Mouse (Mus musculus) urinary bladder, postnatal 14 days (tissue): ENCODE measurements around the gene Anks1.
"Not testable (repeated sequence)": the region's sequence is repeated elsewhere in the genome, so short reads cannot be mapped to it uniquely, and the experiment has no call there.

Experiments
- DNase-seq: peaks from one replicate; pipeline ENCODE4 v3.0.0; 2021; ENCODE audit warnings: low spot score

Gene Anks1

DNA sequence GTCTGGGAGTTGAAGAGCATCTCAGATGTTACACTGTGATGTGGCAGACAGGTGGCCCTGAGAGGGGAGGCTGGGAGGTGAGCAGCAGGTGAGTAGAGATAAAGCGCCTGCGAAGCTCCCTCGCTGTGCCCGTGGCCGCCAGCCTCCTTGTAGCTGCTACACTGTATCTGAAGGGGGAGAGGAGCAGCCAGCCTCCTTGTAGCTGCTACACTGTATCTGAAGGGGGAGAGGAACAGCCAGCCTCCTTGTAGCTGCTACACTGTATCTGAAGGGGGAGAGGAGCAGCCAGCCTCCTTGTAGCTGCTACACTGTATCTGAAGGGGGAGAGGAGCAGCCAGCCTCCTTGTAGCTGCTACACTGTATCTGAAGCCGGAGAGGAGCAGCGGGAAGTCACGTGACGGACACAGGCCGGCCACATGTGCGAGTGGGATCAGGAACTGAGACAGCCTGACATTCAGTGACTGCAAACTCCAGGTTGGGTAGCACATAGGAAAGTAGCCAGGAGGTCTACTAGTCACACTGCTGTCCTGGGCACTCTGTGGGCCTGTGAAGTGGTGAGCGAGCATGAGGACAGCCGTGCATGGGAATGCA is 90.7 kb downstream of the Anks1 start:
- DNase-seq: not testable (repeated sequence)

DNA sequence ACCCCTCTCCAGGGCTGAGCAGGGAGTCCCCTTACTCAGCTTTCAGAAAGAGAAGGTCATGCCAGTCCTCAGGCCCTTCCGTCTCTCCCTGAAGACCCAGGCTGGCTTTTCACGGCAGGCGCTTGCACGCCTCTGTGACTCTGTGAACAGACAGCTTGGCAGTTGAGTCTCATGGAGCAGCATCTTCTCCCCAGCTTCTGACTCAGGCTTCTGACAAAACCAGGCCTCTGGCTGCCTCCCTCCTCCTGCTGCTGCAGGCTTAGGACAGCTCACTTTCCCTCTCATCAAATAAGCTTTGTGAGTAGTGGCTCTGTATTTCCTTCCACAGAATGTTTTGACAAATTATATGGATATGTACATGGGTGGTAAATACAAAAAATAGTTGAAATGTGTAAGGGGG is 91.3 kb downstream of the Anks1 start:
- no peak for DNase-seq

DNA sequence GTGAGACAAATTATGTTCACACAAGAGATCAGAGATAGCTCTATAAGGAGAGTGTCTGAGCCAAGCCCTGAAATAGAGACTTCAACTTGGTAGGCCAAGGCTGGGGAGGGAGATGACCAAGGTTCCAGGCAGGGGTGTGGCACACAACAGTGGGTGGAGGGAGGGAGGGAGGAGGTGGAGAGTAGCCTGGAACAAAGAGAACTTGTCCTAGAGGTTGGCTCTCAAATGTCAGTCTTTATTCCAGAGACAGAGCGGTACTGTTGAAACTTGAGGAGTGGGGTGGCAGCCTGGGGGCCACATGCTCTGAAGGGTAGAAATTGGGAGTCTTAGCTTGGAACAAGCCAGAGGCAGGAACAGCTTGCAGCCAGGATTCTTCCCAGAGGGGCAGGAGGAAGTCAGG is 91.7 kb downstream of the Anks1 start:
- no peak for DNase-seq

DNA sequence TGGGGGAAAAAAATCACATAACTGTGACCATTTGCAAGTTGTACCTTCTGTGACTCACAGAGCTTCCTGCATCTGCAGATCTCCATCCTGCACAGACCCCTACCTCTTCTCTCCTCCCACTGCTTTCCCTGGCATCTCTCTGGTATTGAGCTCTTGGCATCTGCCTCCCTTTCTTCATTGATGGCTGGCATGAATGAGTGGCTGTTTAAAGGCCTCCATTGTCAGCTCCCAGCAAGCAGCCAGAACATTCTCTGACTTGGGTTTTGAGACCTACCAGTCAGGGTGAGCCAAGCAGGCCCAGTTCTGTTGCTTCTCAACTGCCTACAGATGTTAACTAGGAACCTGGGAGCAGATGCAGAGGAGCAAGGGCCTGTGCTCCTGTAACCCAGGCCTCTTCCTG is 96.3 kb downstream of the Anks1 start:
- DNase-seq: no peak

DNA sequence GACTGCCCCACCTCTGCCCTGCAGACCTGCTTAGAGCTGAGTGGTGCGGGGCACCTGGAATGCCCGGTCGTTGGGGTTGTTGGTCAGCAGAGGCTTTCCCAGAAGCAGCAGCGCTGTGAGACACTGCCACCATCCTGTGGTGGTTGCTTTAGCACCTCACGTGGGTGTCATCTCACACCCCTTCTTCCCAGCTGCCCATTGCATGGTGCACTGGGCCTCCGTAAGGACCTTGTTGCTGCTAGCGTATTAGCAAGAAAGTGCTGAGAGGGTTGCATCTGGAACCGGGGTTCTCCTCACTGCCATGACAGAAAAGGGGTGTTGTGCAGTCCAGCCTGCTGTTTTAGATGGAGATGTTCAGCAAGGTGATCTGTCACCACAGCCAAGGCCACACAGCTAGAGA is 97.1 kb downstream of the Anks1 start:
- DNase-seq: no peak

DNA sequence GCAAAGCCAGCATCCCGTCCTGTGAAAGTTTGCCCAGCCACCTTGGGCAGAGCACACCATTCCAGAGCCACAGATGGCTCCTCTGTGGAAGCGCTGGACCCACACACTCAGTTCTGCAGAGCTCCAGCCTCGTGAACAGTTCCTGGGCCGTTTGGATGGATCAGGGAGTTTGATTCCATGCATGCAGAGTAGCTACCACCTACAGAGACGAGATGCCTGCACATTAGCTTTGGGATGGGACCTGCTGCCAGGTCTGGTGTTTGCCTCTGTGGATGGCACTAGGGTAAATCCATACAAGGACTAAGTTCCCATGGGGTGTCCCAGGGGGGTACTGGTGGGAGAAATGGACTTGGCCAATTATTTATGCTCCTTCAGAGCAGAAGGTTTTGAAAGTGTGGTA is 97.5 kb downstream of the Anks1 start:
- no peak for DNase-seq

DNA sequence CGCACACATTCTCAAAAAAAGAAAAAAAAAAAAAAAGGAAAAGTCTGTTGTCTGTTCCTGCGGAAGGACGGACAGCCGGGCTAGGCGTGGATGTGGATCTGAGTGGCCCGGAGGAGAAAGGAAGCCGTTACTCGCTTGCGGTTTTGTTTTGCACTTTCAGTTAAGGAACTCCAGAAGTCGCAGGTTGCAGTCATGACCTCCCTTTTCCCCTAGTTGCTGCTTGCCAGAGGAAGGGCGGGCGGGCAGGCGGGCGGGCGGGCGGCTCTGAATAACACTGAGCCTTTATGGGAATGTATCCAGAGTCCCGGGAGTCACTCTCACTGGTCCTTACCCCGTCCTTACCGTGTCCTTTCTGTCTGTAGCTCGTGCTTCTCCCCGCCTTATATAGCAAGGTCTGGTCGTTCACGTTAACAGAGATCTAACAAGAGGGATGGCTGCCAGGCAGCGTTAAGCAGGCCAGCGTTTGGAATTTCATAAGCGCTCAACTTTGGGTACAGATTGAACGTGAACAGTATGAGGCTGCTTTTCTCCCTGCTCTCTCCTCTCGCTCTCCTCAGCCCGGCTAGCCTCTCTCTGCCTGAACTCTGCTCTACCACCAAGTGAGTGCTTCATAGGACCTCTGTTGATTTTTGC is 98.2 kb downstream of the Anks1 start:
- DNase-seq: peak; percentile 60

DNA sequence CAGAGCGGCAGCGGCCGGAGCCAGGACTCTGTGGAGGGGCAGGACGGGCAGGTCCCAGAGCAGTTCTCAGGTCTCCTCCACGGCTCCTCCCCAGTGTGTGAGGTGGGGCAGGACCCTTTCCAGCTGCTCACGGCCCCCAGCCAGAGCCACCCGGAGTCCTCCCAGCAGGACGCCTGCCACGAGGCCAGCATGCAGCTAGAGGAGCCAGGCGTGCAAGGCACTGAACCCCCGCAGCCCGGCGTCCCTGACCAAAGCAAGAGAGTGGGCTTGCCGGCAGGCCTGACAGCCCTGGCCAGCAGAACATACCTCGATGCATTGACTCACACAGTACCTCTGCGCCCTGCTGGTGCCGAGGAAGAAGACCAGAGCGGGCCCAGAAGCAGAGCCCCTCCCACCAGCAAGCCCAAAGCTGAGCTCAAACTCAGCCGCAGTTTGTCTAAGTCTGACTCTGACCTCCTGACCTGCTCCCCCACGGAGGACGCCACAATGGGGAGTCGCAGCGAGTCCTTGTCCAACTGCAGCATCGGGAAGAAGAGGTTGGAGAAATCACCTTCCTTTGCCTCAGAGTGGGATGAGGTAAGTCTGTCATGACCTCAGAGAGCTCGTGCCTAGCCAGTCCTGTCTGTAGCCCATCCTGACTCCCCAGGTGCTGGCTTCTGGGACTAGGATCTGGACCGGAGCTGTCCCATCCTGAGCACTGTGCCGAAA is 98.9 kb downstream of the Anks1 start:
- DNase-seq: peak; percentile 44

DNA sequence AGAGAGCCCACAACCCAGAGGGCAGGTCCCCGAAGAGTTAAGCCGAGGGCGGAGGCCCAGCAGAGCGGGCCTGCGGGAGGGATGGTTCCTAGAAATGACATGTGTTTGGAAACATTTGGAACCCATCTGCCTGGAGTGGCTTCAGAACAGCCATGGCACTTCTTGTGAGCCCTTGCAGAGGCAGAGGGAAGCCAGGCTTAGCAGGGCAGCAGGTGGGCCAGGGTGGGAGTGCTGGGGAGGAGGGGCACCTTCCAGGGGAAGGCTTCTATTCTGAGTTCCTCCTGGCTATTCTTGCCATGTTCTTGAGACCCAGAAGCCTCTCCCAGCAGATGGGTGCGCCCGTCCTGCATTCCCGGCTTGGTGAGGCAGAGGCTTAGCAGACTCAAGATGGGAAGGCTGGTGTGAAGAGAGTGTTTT is 99.5 kb downstream of the Anks1 start:
- DNase-seq: peak; percentile 42

DNA sequence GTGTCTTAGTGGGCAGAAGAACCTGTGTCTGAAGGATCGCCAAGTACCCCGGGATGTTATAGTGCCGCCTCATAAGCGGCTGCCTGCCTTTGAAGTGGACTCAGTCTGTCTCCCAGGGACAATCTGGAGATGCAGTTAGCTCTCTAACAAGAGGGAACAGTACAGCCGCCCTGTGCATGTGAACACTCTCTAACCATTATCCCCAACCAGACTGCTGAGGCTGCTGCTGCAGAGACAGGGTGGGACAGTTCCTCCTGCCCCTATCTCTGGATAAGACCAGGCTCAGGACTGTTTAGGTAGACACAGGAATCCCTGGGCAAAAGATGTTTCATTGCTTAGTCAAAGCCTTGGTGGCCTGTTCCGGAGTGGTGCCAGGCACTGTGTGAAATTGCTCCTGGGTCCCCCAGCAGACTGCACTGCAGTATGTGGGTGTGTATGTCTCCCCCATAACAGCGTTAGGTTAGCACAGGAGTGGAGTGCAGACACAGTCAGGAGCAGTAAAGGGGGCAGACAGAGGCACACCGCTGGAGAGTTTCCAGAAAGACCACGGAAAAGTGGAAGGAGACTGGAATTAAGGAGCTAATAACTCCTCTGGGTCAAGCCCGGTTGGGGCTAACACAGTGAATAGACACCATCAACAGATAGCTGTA is 100.1 kb downstream of the Anks1 start:
- no peak for DNase-seq

DNA sequence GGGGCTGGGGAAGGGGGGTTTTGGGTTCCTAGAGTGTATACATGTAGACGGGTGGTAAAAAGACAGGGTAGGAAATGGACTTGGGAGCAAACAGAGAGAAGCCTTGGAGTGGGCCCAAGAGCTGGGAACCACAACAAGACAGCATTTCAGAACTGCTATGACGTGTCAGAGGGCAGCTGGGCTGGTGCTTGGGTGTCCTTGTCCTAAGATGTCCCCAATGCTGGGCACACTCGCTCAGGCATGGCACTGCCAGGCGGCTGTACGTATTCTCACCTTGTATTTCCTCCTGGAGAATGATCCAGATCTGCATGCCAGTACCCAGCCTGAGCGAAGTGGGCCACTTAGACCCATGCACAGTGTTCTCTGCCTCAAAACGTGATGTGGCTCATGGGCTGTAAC is 100.6 kb downstream of the Anks1 start:
- DNase-seq: no peak

DNA sequence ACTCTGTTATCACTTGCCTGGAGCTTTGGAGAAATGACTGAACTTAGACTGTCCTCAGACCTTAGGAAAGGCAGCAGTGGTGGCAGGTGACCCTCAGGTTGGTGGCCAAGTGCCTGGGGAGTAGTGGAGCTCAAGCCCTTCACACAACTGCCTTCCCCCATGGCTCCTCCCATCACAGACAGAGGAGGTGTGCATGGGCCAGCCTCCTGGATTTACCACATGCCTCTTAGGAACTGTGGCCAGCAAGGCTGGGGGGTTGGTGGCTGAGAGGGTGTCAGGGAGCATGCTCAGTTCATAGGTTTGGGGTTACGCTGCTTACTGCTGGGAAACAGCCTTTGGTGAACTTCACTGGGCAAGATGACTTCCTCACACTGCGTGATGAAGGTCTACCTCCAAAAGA is 101.8 kb downstream of the Anks1 start:
- DNase-seq: no peak

DNA sequence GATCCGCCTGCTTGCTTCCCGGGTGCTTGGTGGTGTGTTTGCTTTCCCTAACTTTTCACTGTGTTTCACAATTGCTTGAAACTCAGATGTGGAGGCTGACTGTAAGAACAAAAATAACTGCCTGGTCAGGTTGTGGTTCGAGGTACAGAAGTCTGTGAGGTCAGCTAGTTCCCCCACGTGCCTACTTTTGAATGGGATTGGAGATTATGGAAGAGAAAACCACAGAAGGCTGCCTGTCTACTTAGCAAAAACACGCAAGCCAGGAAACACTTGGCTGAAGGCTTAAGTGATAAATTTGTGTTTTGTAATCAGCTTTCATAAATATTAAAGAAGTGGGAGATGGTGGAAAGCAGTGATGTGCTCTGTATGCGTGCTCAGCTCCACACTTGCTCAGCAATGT is 103.7 kb downstream of the Anks1 start:
- DNase-seq: no peak

DNA sequence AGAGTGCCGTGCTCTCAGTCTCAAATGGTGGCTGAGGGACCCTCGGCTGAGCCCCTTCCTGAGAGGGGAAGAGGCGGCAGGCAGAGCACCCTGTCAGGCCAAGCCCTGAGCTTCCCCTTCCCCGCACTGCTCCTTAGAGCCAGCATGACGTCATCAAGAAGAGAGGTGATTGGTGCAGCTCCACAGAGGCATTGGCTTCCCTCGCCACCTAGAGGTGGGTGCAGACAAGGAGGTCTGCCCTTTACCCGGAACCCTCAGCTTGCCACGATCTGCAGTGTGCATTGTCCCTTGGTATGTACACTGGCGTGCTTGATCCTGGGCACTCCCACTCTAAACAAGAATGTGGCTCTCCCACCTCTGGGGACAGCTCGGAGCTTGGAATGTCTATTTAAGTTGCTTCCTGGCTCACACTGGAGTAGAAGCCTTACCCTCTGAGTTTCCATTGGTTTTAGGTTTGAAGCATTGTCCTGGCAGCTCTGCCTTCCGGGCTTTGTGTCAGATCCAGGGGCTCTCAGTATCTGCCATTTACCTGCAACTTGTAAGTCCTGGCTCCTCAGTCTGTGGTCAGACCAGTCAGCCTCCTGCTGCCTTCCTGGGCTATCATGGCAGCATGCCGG is 104.3 kb downstream of the Anks1 start:
- peak; percentile 76 for DNase-seq

DNA sequence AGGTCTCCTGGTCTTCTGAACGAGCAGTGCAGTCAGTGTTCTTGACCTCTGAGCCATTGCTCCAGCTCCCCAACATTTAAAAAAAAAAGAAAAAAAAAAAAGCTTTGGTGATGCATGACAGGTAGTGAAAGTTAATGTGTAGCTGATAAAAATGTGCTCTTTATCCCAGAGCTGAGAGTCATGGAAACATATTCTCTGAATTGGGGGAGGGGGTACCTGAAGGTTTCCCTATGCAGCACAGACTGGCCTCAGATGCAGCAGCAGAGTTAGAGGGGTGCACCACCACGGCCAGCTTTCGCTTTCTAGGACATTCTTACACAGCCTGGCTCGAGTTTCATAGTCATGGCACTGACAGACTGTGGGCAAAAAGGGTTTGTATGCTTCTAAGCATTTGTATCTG is 105.3 kb downstream of the Anks1 start:
- DNase-seq: no peak

DNA sequence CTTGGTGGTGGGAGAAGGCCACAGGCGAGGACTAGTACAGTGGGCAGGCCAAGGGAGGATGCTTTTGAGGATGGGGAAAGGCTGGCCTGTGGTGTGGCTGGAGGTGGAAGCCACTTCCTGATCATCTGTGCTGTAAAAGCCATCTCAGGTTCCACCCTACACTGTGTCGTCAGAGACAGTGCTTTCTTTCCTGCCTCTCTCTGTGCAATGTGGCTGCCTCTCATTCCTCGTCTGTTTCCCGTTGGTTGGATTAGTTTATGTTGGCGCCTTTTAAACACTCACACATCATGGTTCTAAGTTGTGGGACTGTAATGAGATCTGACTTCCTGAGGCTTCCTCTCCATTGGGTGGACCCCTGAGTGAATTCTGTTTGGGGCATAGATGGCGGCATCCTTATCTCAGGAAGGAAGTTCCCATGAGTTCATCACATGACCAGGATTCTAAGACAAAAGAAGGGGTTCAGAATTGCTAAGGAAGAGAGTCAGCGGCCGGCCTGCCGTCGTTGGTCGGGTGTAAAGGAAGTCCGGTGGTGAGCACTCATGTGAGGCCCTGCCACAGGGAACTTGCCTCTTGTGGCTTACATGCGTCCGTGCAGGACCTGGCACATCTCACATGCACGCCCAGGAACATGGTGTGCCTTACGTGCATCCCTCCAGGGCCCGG is 106.1 kb downstream of the Anks1 start:
- DNase-seq: no peak

DNA sequence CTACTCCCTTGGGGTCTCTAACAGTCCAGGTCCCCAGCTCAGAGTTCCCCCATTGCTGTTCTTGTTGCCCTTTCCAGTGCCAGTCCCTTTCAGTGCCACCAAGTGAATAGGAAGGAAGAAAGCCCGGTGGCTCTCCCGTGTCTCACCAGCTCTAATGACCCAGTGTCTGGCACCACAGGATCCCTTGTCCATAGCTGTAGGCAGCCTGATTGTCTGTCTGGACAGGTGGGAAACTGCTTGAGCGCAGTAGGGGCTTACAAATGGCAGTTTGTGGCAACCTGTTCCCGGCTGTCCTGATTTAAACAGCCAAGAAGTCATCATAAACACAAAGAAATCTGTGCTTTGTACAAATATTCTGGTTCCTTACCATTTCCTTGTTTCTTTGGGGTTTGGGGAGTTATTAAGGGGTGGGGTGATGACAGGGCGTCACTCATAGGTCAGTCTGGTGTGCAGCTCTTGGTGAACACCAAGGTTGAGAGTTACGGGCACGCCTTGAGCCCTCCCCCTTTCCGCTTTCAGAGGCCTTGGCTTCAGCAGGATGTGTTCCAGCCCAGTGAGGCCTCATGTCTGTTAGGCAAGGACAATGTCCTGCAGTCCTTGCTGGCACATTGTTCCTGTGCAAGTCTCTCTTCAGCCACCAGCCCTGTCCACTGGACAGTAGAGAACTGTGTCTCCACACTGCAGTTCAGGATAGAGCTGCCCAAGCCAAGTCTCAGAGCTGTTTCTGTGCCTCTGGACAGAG is 107.1 kb downstream of the Anks1 start:
- DNase-seq: peak; percentile 39

DNA sequence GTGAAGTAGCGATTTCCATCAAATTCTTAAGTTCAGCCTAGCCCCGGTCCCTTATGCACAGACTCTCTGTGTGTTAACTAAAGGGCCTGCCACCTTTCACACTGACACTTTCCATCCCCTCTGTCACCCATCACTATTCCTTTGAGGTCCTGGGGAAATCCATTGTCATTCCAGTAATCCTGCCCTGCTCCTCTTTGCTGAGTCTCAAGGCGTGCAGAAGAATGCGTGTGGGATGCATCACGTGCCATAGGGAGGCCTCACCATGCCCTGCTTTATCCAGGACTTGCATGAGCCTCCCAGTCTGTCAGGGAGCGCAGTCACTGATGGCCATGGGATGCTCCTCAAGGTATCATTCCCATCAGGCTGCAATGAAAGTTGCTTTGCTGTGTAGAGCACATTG is 109.2 kb downstream of the Anks1 start:
- DNase-seq: no peak

DNA sequence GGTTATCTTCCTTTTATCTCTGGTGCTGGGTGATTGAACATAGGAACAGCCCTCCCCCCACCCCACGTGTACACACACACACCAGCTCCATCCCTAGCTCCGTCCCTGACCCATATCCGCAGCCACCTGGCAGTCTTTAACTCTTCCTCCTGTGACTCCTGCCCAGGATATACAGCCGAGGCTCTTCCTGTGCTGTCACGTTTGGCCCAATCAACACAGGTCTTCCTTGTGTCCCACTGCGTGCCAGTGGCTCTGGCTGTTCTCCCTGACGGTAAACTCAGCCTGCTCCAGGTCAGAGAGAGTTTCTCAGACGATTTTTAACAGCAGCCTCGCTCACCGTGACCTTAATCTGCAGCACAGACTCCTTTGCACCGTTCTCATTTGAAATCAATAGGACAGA is 109.7 kb downstream of the Anks1 start:
- DNase-seq: no peak

DNA sequence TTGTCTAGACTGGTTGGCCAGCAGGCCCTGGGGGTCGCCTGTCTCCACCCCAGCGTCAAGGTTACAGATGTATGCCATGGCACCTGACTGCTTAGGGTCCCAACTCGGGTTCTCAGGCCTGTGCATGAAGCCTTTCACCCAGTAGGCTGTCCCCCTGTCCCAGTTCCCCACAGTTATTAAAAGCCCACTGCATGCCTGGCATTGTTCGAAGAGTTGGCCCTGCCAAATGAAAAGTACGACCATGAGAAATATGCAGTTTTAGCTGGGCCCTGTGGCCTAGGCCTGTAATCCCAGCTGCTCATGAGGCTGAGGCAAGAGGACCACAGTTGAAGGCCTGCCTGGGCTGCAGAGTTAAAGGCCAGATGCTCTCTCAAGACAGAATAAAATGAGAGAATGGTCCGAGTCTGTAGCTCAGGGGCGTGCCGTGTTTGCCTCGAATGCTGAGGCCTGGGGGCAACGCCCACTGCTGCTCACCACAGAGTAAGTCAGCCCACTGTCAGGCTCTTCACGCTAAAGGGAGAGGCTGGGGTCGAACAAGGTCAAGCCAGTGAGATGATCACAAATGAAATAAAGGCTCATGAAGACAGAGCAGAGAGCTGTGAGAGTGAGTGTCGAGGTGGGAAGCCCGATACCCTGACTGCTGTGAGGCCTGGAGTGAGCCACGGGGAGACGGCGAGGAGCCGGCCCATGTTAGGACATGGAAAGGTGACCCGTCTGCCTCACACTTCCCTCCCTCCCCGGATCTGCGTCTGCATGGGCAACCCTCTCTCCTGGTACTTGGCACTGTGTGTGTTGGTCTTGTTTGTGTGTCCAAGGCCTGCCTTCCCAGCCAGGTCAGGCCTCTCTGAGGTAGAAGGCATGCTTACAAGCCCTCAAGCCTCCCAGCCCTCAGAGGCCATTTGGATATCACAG is 110.9 kb downstream of the Anks1 start:
- DNase-seq: no peak
